Mouse (Mus musculus) MEL (cell line): ENCODE measurements at regions not wholly inside any gene's neighbourhood (a gene's known extent, or its start where the extent isn't known, plus 50 kb on each side); places are given as distances from the start of the nearest gene placed in this dataset.
A peak's percentile ranks its signal among the peaks of the same experiment; 100 is the strongest.

Experiments
- CTCF ChIP-seq, 3 experiments: IDR thresholded peaks in 2 of 3; conservative IDR thresholded peaks in 1 of 3; 2 replicates each; pipeline ENCODE4 v1.5.1; 2011 to 2012; ENCODE audit warnings: low read length in 3 of 3, low read depth in 2 of 3, mild to moderate bottlenecking in 2 of 3, improper control_type of control experiment in 1 of 3, inconsistent platforms in 1 of 3, mixed read lengths in 1 of 3, moderate library complexity in 1 of 3; ENCODE audit not compliant: control insufficient read depth in 1 of 3, insufficient read depth in 1 of 3, poor library complexity in 1 of 3, severe bottlenecking in 1 of 3
- EP300 ChIP-seq, 2 experiments: IDR thresholded peaks; 2 replicates each; pipeline ENCODE4 v1.6.1; 2011; ENCODE audit warnings: improper control_type of control experiment in 2 of 2, low read length in 2 of 2, low read depth in 1 of 2, mild to moderate bottlenecking in 1 of 2
- MAX ChIP-seq: IDR thresholded peaks from 2 replicates; pipeline ENCODE4 v1.6.1; 2011; ENCODE audit warnings: low read length, improper control_type of control experiment
- MXI1 ChIP-seq: IDR thresholded peaks from 2 replicates; pipeline ENCODE4 v1.6.1; 2011; ENCODE audit warnings: mild to moderate bottlenecking, low read depth, low read length, improper control_type of control experiment
- MYB ChIP-seq: IDR thresholded peaks from 2 replicates; pipeline ENCODE4 v1.6.1; 2011; ENCODE audit warnings: mild to moderate bottlenecking, low read depth, low read length, improper control_type of control experiment
- POLR2A ChIP-seq, 2 experiments: IDR thresholded peaks; 2 replicates each; pipeline ENCODE4 v1.6.1; 2011 to 2012; ENCODE audit warnings: low read length in 2 of 2, mild to moderate bottlenecking in 2 of 2, control low read depth in 1 of 2, improper control_type of control experiment in 1 of 2, low read depth in 1 of 2, moderate library complexity in 1 of 2; ENCODE audit not compliant: control insufficient read depth in 1 of 2, insufficient read depth in 1 of 2, poor library complexity in 1 of 2
- POLR2AphosphoS5 ChIP-seq: IDR thresholded peaks from 2 replicates; pipeline ENCODE4 v1.6.1; 2012; ENCODE audit warnings: low read depth, borderline replicate concordance, mild to moderate bottlenecking, inconsistent platforms, low read length, moderate library complexity, mixed read lengths
- SIN3A ChIP-seq: IDR thresholded peaks from 2 replicates; pipeline ENCODE4 v1.6.1; 2012; ENCODE audit warnings: low read length, improper control_type of control experiment, inconsistent platforms
- TBP ChIP-seq: IDR thresholded peaks from 2 replicates; pipeline ENCODE4 v1.8.0; 2011; ENCODE audit warnings: low read depth, low read length, improper control_type of control experiment
- USF1 ChIP-seq: IDR thresholded peaks from 2 replicates; pipeline ENCODE4 v1.6.1; 2014; ENCODE audit warnings: low read depth, mild to moderate bottlenecking, inconsistent platforms, low read length, improper control_type of control experiment, moderate library complexity
- USF2 ChIP-seq, 2 experiments: IDR thresholded peaks; 2 replicates each; pipeline ENCODE4 v1.6.1; 2011 to 2012; ENCODE audit warnings: improper control_type of control experiment in 2 of 2, low read length in 2 of 2, borderline replicate concordance in 1 of 2, inconsistent platforms in 1 of 2, low read depth in 1 of 2, mild to moderate bottlenecking in 1 of 2; ENCODE audit not compliant: insufficient read depth in 1 of 2
- ZKSCAN1 ChIP-seq: IDR thresholded peaks from 2 replicates; pipeline ENCODE4 v1.6.1; 2012; ENCODE audit warnings: low read depth, mild to moderate bottlenecking, inconsistent platforms, low read length, improper control_type of control experiment, moderate library complexity

DNA sequence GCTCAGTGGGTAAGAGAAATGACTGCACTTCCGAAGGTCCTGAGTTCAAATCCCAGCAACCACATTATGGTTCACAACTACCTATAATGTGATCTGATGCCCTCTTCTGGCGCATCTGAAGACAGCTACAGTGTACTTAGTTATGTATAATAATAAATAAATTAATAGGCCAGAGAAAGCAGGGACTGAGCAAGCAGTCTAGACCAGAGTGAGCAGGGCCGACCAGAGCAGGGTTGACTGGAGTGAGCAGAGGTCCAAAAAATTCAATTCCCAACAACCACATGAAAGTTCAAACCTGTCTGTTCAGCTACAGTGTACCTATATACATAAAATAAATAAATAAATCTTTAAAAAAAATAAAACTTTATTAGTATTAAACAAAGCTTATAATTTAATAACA is 52.2 kb upstream of the Pdc start:
- no peak for TF ChIP-seq ZKSCAN1
- no peak for TF ChIP-seq USF1
- TF ChIP-seq MXI1: no peak
- TF ChIP-seq CTCF (IDR thresholded peaks at IDR 0.05 in 2 of 3, conservative IDR thresholded peaks at IDR 0.05 in 1 of 3; ENCODE audit: control insufficient read depth in 1 of 3, insufficient read depth in 1 of 3, low read depth in 2 of 3, low read length in 3 of 3, poor library complexity in 1 of 3, severe bottlenecking in 1 of 3): peak in 1 of 3 experiments; percentile 12; a peak in 1 of 6 replicates
- no peak for TF ChIP-seq MAX
- TF ChIP-seq TBP: no peak
- no peak for TF ChIP-seq EP300 (IDR thresholded peaks at IDR 0.05; ENCODE audit: low read depth in 1 of 2, low read length in 2 of 2)
- no peak for TF ChIP-seq POLR2AphosphoS5
- no peak for TF ChIP-seq MYB
- TF ChIP-seq POLR2A (IDR thresholded peaks at IDR 0.05; ENCODE audit: control insufficient read depth in 1 of 2, insufficient read depth in 1 of 2, low read depth in 1 of 2, low read length in 2 of 2, poor library complexity in 1 of 2): no peak
- no peak for TF ChIP-seq USF2 (IDR thresholded peaks at IDR 0.05; ENCODE audit: borderline replicate concordance in 1 of 2, insufficient read depth in 1 of 2, low read depth in 1 of 2, low read length in 2 of 2)
- TF ChIP-seq SIN3A: no peak
